Mouse (Mus musculus): Measurements from ENCODE around the gene Dock8.

GRCm38 (mm10) chr19:25116981-25117380 is 117.6 kb downstream of the Dock8 start:
- TF ChIP-seq EP300 (IDR thresholded peaks at IDR 0.05; ENCODE audit: low read length) (no peak), CTCF (conservative IDR thresholded peaks at IDR 0.05 in 1 of 2, IDR thresholded peaks at IDR 0.05 in 1 of 2; ENCODE audit: low read depth in 2 of 2, low read length in 2 of 2) (no peak), RCOR1 (conservative IDR thresholded peaks at IDR 0.05; ENCODE audit: low read depth, low read length) (no peak), NELFE (IDR thresholded peaks at IDR 0.05; ENCODE audit: low read depth, low read length) (no peak), MAFK (IDR thresholded peaks at IDR 0.05; ENCODE audit: insufficient replicate concordance, low read length) (no peak), POLR2A (IDR thresholded peaks at IDR 0.05; ENCODE audit: low read depth, low read length) (no peak), BHLHE40 (IDR thresholded peaks at IDR 0.05; ENCODE audit: low read depth, low read length) (no peak), SIN3A (IDR thresholded peaks at IDR 0.05; ENCODE audit: low read length) (no peak), ETS1 (conservative IDR thresholded peaks at IDR 0.05; ENCODE audit: low read depth, low read length) (no peak), JUND (conservative IDR thresholded peaks at IDR 0.05; ENCODE audit: low read depth, low read length) (no peak), ZMIZ1 (IDR thresholded peaks at IDR 0.05; ENCODE audit: low read depth, low read length) (no peak), MXI1 (IDR thresholded peaks at IDR 0.05; ENCODE audit: low read depth, low read length) (no peak), MAZ (IDR thresholded peaks at IDR 0.05; ENCODE audit: low read depth, low read length) (no peak)
